Mouse (Mus musculus) brain, adult 2 months (tissue): Measurements from ENCODE around the gene H2-M3.
"Not testable (repeated sequence)": the region's sequence is repeated elsewhere in the genome, so short reads cannot be mapped to it uniquely, and the experiment has no call there.

Source experiments
- DNase-seq: peaks from one replicate; pipeline ENCODE4 v3.0.0; 2011; ENCODE audit warnings: low read depth, low spot score

H2-M3 gene

DNA sequence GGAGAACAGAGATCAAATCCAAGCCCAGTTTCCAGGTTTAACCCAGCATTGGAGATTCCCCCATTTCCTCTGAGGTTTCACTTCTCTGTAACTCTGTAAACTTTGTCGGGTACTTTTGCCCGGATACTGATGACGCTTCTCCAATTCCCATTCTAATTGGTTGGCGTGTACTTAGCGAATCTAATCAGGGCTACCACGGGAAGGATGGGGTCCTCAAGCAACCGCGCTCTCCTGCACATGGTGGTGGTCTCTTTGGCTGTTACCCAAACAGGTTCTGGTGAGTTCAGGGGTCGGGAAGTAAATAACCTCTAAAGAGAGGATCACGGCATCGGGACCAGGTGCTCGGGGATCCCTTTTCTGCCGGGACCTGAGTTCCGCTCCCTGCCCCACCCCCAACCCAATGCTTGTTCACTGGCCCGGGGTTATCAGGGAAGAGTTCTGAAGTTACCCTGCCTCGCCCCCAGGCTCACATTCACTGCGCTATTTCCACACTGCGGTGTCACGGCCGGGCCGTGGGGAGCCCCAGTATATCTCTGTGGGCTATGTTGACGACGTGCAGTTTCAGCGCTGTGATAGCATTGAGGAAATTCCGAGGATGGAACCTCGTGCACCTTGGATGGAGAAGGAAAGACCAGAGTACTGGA, at the start of gene H2-M3:
TSS of gene H2-M3 (plus strand) at position 163 of the 644 bp plus-strand sequence.
- peak; percentile 87 for DNase-seq

DNA sequence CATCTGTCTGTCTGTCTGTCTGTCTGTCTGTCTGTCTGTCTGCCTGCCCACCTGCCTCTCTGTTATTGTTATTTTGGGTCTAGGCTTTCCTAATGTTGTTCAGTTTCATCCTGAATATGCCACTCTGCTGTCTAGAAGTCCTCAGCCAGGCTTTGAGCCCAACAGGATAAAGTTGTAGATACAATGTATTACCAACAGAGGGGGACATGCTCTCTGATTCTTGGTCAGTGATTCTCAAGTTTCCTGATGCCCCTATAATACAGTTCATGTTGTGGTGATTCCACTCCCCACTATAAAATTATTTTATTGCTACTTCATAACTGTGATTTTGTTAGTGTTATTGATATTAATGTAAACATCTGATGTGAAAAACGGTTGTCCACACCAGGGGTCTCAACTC, 48.1 kb upstream of the H2-M3 start:
- DNase-seq, result no peak

GRCm38 (mm10) chr17:37237230-37237629, 32.8 kb upstream of the H2-M3 start, which contains the start of gene Olfr97:
Gene Olfr97, minus strand, starts transcription at chr17:37237330.
- not testable (repeated sequence) for DNase-seq

- DNase-seq, result no peak
These were observed 27.8 kb upstream of the H2-M3 start for GRCm38 (mm10) chr17:37242198-37242597.

DNA sequence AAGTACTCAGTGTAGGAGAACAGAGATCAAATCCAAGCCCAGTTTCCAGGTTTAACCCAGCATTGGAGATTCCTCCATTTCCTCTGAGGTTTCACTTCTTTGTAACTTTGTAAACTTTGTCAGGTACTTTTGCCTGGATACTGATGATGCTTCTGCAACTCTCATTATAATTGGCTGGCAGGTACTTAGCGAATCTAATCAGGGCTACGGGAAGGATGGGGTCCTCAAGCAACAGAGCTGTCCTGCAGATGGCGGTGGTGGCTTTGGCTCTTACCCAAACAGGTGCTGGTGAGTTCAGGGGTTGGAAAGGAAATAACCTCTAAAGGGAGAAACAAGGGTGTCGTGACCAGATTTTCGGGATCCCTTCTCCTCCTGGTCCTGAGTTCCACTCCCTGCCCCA, 23.3 kb upstream of the H2-M3 start:
- DNase-seq, result peak; percentile 62

- DNase-seq, result no peak
These were observed 20.6 kb upstream of the H2-M3 start for GRCm38 (mm10) chr17:37249460-37249859.

- DNase-seq, result peak; percentile 25
These were observed 19.5 kb upstream of the H2-M3 start for GRCm38 (mm10) chr17:37250544-37250943.

DNA sequence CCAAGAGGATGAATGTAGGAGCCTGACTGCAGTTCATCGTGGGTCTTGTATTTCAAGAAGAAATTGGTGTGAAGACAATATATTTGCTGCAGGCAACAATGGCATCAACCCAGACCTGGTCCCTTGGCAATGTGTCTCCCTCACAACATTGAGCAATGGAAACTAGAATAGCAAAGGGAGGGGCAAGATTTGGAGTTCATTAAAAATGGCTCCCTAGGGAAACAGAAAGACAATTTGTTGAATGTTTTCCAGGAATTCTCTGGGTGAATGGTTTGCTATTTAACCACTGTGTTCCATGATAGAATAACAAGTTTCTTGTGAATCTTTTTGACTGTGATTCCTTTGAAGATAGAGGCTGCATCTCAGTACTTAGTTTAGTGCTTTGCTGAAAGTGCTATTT, 6.4 kb upstream of the H2-M3 start, which contains the start of gene Olfr98:
TSS of gene Olfr98 (minus strand) at position 124 of the 400 bp plus-strand sequence.
- DNase-seq, result no peak

DNA sequence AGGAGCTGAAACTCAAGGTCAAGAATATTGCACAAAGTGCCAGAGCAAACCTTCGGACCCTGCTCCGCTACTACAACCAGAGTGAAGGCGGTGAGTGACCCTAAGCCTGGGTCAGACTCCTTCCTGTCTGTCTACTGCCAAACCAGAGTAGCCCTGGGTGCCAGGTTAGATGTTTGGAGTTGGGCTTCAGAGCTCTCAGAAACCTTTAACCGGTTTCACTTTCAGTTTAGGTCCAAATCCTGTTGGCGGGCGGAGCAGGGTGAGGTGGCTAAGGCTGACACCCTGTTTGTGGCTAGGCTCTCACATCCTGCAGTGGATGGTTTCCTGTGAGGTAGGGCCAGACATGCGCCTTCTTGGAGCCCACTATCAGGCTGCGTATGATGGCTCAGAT, 677 bp downstream of the H2-M3 start:
- DNase-seq, result peak; percentile 7

- no peak for DNase-seq
These were observed 5.7 kb downstream of the H2-M3 start for GRCm38 (mm10) chr17:37275626-37276248.

- DNase-seq, result no peak
These were observed 6.6 kb downstream of the H2-M3 start for GRCm38 (mm10) chr17:37276573-37276972.

- DNase-seq, result no peak
These were observed 10.3 kb downstream of the H2-M3 start for GRCm38 (mm10) chr17:37280331-37280730.

GRCm38 (mm10) chr17:37283360-37283759, 13.3 kb downstream of the H2-M3 start, which contains the start of gene Olfr99:
Gene Olfr99, minus strand, starts transcription at chr17:37283460.
- DNase-seq, result no peak

DNA sequence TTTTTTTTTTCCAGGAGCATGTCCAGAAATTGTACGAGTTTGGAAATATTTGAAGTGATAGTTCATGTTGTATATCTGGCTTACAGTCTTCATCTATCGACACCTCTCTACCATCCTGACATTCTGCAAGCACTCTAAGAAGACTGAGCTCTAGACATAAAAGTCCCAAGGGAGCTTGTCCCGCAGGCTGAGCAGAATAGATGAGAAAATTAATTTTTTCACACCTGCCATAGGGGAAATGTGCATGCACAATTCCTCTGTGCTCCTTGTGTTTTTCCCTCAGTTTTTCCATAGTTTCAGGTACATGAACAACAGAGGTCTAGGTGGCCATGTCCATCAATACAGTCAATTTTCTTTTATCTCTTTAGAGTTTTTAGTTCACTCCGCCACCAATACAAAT, 34.2 kb downstream of the H2-M3 start, which contains the start of gene Olfr101:
TSS of gene Olfr101 (minus strand) at position 101 of the 400 bp plus-strand sequence.
- no peak for DNase-seq

- DNase-seq, result peak; percentile 32
These were observed 38.5 kb downstream of the H2-M3 start for GRCm38 (mm10) chr17:37308483-37308882.

- DNase-seq, result no peak
These were observed 40.2 kb downstream of the H2-M3 start for GRCm38 (mm10) chr17:37310146-37310699.

- DNase-seq, result no peak
These were observed 46.9 kb downstream of the H2-M3 start, which contains the start of gene Olfr102 for GRCm38 (mm10) chr17:37316954-37317353. Gene Olfr102, minus strand, starts transcription at chr17:37317054.
